Mouse (Mus musculus) liver, adult 2 months (tissue): Measurements from ENCODE around the gene Fam173a.

Experiments used
- CTCF ChIP-seq: fragments of 200-500 bp; IDR thresholded peaks from 2 replicates; pipeline ENCODE4 v1.5.1; 2011; ENCODE audit warnings: low read depth, low read length, control low read depth
- POLR2A ChIP-seq: fragments of 200-500 bp; IDR thresholded peaks from 2 replicates; pipeline ENCODE4 v1.6.1; 2011; ENCODE audit warnings: low read length, control low read depth; ENCODE audit not compliant: insufficient read depth; ENCODE audit errors: extremely low read depth

DNA sequence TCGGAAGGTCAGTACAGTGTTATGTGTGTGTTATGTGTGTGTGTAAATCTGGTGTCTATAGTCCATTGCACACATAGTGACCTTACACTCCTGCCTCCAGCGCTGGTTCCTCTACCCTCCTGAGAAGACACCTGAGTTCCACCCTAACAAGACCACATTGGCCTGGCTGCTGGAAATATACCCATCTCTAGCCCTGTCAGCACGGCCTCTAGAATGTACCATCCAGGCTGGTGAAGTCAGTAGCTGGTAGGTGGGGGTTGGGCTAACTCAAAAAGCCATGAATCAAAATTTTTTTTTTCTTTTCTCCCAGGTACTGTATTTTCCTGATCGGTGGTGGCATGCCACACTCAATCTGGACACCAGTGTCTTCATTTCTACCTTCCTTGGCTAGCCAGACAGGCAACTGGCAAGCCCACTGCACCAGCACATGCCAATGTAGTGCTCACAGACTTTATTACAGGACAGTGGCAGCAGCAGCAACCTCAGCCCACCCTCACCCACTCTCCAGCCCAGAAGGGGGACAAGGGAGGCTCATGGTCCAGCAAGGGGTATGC is 37.6 kb upstream of the Fam173a start:
- TF ChIP-seq POLR2A (no peak), CTCF (no peak)
